Mouse (Mus musculus) layer of hippocampus, adult 11-12 months (tissue): ENCODE data around the gene Ccdc149.

Experiments used
- DNase-seq: peaks from one replicate; pipeline ENCODE4 v3.0.0; 2022; ENCODE audit warnings: low spot score

Ccdc149 gene

GRCm38 (mm10) chr5:52470991-52471801 is at the start of gene Ccdc149:
Gene Ccdc149 (minus strand): TSS chr5:52471521.
- DNase-seq, result peak; percentile 85

GRCm38 (mm10) chr5:52519921-52520320 is 48.6 kb upstream of the Ccdc149 start:
- DNase-seq, result no peak

- DNase-seq, result peak; percentile 14
Observed at GRCm38 (mm10) chr5:52516072-52516476, 44.8 kb upstream of the Ccdc149 start.

GRCm38 (mm10) chr5:52515246-52516021 is 44.1 kb upstream of the Ccdc149 start:
- peak; percentile 80 for DNase-seq

GRCm38 (mm10) chr5:52511089-52511488 is 39.8 kb upstream of the Ccdc149 start:
- DNase-seq, result no peak

- no peak for DNase-seq
Observed at GRCm38 (mm10) chr5:52509416-52509815, 38.1 kb upstream of the Ccdc149 start.

GRCm38 (mm10) chr5:52504666-52505065 is 33.3 kb upstream of the Ccdc149 start:
- DNase-seq, result peak; percentile 7

- DNase-seq, result peak; percentile 50
Observed at GRCm38 (mm10) chr5:52504148-52504547, 32.8 kb upstream of the Ccdc149 start.

- DNase-seq, result no peak
Observed at GRCm38 (mm10) chr5:52495671-52496070, 24.4 kb upstream of the Ccdc149 start.

GRCm38 (mm10) chr5:52491496-52491895 is 20.2 kb upstream of the Ccdc149 start:
- DNase-seq, result no peak

- no peak for DNase-seq
Observed at GRCm38 (mm10) chr5:52487559-52488430, 16.5 kb upstream of the Ccdc149 start.

GRCm38 (mm10) chr5:52476826-52477225 is 5.5 kb upstream of the Ccdc149 start:
- peak; percentile 25 for DNase-seq

- peak; percentile 81 for DNase-seq
Observed at GRCm38 (mm10) chr5:52476292-52476701, 5.0 kb upstream of the Ccdc149 start.

GRCm38 (mm10) chr5:52473988-52474387 is 2.7 kb upstream of the Ccdc149 start:
- no peak for DNase-seq

- DNase-seq, result no peak
Observed at GRCm38 (mm10) chr5:52470551-52470950, 770 bp downstream of the Ccdc149 start.

- no peak for DNase-seq
Observed at GRCm38 (mm10) chr5:52467841-52468240, 3.5 kb downstream of the Ccdc149 start.

GRCm38 (mm10) chr5:52462447-52462846 is 8.9 kb downstream of the Ccdc149 start:
- no peak for DNase-seq

- no peak for DNase-seq
Observed at GRCm38 (mm10) chr5:52461434-52462124, 9.7 kb downstream of the Ccdc149 start.

- no peak for DNase-seq
Observed at GRCm38 (mm10) chr5:52459308-52459707, 12.0 kb downstream of the Ccdc149 start.

- DNase-seq, result no peak
Observed at GRCm38 (mm10) chr5:52457154-52457553, 14.2 kb downstream of the Ccdc149 start.

GRCm38 (mm10) chr5:52450821-52451220 is 20.5 kb downstream of the Ccdc149 start:
- no peak for DNase-seq
